Mouse (Mus musculus) adrenal gland (tissue): Measurements from ENCODE around the gene Dnah2.

Experiments used
- intact Hi-C: fragments of 180-260 bp; cut with DNase I; formaldehyde crosslinking; loops from one replicate; pipeline ENCODE4 v1.15.1; 2025

Gene Dnah2

GRCm38 (mm10) chr11:69421131-69421977 is 127.6 kb downstream of the Dnah2 start:
- intact Hi-C loops = no loop called here

GRCm38 (mm10) chr11:69420554-69421000 is 128.3 kb downstream of the Dnah2 start:
- intact Hi-C loops = no loop called here

- intact Hi-C loops = loop anchor here (10.0 kb wide), 1 partner anchor 325 kb away; the partner anchor contains the start of gene Per1
Measured at GRCm38 (mm10) chr11:69419813-69420553, 128.9 kb downstream of the Dnah2 start.

- intact Hi-C loops = loop anchor here (10.0 kb wide), 1 partner anchor 325 kb away; the partner anchor contains the start of gene Per1
Measured at GRCm38 (mm10) chr11:69419443-69419812, 129.5 kb downstream of the Dnah2 start.

GRCm38 (mm10) chr11:69418481-69419442 is 130.1 kb downstream of the Dnah2 start:
- intact Hi-C loops = loop anchor here (10.0 kb wide), 1 partner anchor 324 kb away; the partner anchor contains the start of gene Per1

- intact Hi-C loops = loop anchor here (10.0 kb wide), 1 partner anchor 323 kb away; the partner anchor contains the start of gene Per1
Measured at GRCm38 (mm10) chr11:69417449-69418384, 131.2 kb downstream of the Dnah2 start.

GRCm38 (mm10) chr11:69416921-69417448 is 131.9 kb downstream of the Dnah2 start:
- intact Hi-C loops = loop anchor here (10.0 kb wide), 1 partner anchor 322 kb away; the partner anchor contains the start of gene Per1

GRCm38 (mm10) chr11:69416509-69416908 is 132.4 kb downstream of the Dnah2 start:
- intact Hi-C loops = loop anchor here (10.0 kb wide), 1 partner anchor 322 kb away; the partner anchor contains the start of gene Per1

- intact Hi-C loops = loop anchor here (10.0 kb wide), 1 partner anchor 321 kb away; the partner anchor contains the start of gene Per1
Measured at GRCm38 (mm10) chr11:69415668-69416451, 133.1 kb downstream of the Dnah2 start.

- intact Hi-C loops = loop anchor here (10.0 kb wide), 1 partner anchor 320 kb away; the partner anchor contains the start of gene Per1
Measured at GRCm38 (mm10) chr11:69415327-69415667, 133.6 kb downstream of the Dnah2 start.

- intact Hi-C loops = loop anchor here (10.0 kb wide), 1 partner anchor 320 kb away; the partner anchor contains the start of gene Per1
Measured at GRCm38 (mm10) chr11:69414421-69415326, 134.2 kb downstream of the Dnah2 start.

GRCm38 (mm10) chr11:69413221-69414181 is 135.4 kb downstream of the Dnah2 start, which contains the start of gene Kdm6b:
Gene Kdm6b (minus strand): TSS chr11:69413675.
- intact Hi-C loops = loop anchor here (10.0 kb wide), 1 partner anchor 319 kb away; the partner anchor contains the start of gene Per1

- intact Hi-C loops = loop anchor here (10.0 kb wide), 1 partner anchor 318 kb away; the partner anchor contains the start of gene Per1
Measured at GRCm38 (mm10) chr11:69412548-69412947, 136.4 kb downstream of the Dnah2 start.

GRCm38 (mm10) chr11:69411538-69412203 is 137.2 kb downstream of the Dnah2 start:
- intact Hi-C loops = loop anchor here (10.0 kb wide), 1 partner anchor 317 kb away; the partner anchor contains the start of gene Per1

GRCm38 (mm10) chr11:69411073-69411535 is 137.8 kb downstream of the Dnah2 start:
- intact Hi-C loops = loop anchor here (10.0 kb wide), 1 partner anchor 316 kb away; the partner anchor contains the start of gene Per1
